Mouse (Mus musculus): Measurements from ENCODE around the gene Srgap1. TPM values are rescaled to one million over a fixed set of nuclear protein-coding genes. Genes with fewer than 3 reads are reported as not detected.

The Srgap1 gene
- polyA plus RNA-seq, 1 experiment from 2014 or later, result 15.8 TPM

DNA sequence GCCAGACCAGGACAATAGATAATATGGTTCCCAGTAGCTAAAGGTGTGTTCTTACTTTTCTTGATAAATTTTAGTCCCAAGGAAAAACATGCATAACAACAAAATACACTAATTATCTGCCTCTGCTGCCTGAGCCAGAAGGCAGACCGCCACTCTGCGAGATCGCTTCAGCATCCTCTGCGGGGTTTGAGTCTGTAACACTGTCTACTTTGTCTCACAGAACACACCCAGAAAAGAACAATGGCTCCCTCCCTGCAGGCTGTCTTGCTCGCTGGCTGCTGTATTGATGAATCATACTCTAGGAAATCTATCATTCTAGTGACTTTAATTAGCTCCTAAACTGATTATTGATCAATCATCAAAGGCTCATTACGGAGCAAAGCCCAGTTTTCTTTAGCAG lies 164.7 kb downstream of the Srgap1 start:
- no peak for ATAC-seq (ENCODE audit: insufficient number of reproducible peaks, insufficient read depth, low FRiP score, low TSS enrichment, low read depth)
- H3K9me3 ChIP-seq, result no peaks in the 10 kb centered on the region
- no peak overlapping the region for H3K4me3 ChIP-seq (replicated peaks)
- H3K27ac ChIP-seq, result no peak overlapping the region
- H3K9ac ChIP-seq (replicated peaks), result no peak overlapping the region
- WGBS, result 69% methylated on average over 6 of the region's 6 CpGs
- no peaks in the 10 kb centered on the region for H3K27me3 ChIP-seq
- no peak overlapping the region for H3K4me2 ChIP-seq
- peaks cover 50% of the 10 kb centered on the region for H3K4me1 ChIP-seq (replicated peaks)
- no peaks in the 10 kb centered on the region for H3K36me3 ChIP-seq

DNA sequence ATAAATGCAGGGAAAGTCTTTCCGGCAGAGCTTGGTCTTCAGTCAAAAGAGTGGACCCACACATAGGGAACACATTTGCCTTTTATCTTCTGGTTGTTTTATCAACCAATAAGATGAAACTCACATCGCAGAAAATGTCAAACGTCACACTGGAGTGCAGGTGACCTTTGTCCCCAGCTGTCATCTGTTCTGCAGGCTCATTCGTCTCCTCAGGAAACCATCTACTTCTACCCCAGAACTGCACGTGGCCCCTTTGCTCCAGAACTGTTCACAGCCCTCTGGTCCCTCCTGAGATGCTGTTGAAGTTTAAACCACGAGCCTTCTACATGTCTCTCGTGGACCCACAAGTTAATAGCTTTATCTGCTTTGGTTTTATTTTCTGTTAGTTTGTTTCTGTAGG lies 168.3 kb downstream of the Srgap1 start:
- H3K9me3 ChIP-seq, result no peaks in the 10 kb centered on the region
- H3K36me3 ChIP-seq, result no peaks in the 10 kb centered on the region
- H3K4me2 ChIP-seq, result no peak overlapping the region
- 0 out of 2 replicates have a peak, but pooled peaks cover 2% of the 10 kb centered on the region for H3K27me3 ChIP-seq
- whole genome bisulfite sequencing, result 32% methylated on average over 7 of the region's 7 CpGs
- peaks cover 41% of the 10 kb centered on the region for H3K4me1 ChIP-seq (replicated peaks)
- no peak overlapping the region for H3K9ac ChIP-seq (replicated peaks)
- no peak overlapping the region for H3K4me3 ChIP-seq (replicated peaks)
- no peak for ATAC-seq (ENCODE audit: insufficient number of reproducible peaks, insufficient read depth, low FRiP score, low TSS enrichment, low read depth)
- no peak overlapping the region for H3K27ac ChIP-seq

- 34% methylated on average over 9 of the region's 9 CpGs for WGBS
- ATAC-seq (ENCODE audit: insufficient number of reproducible peaks, insufficient read depth, low FRiP score, low TSS enrichment, low read depth), result peak; percentile 66
- 0 out of 2 replicates have a peak, but pooled peaks cover 2% of the 10 kb centered on the region for H3K27me3 ChIP-seq
- H3K4me2 ChIP-seq, result peak overlapping the region; percentile 8; the same call in 1 of the 2 replicates
- no peaks in the 10 kb centered on the region for H3K9me3 ChIP-seq
- H3K36me3 ChIP-seq, result no peaks in the 10 kb centered on the region
- peaks cover 48% of the 10 kb centered on the region for H3K4me1 ChIP-seq (replicated peaks)
- H3K4me3 ChIP-seq (replicated peaks), result no peak overlapping the region
- no peak overlapping the region for H3K9ac ChIP-seq (replicated peaks)
- H3K27ac ChIP-seq, result 0 out of 2 replicates have a peak overlapping the region, but pooled peaks have one; percentile 54
These were observed 169.2 kb downstream of the Srgap1 start for GRCm38 (mm10) chr10:121877906-121878305.

GRCm38 (mm10) chr10:121873063-121873489 lies 174.0 kb downstream of the Srgap1 start:
- Histone ChIP-seq H3K4me2 (no peak overlapping the region), H3K4me3 (replicated peaks) (no peak overlapping the region), H3K27ac (peak overlapping the region; percentile 74), H3K9me3 (0 out of 2 replicates have a peak, but pooled peaks cover 3% of the 10 kb centered on the region), H3K27me3 (0 out of 2 replicates have a peak, but pooled peaks cover 2% of the 10 kb centered on the region), H3K9ac (replicated peaks) (no peak overlapping the region), H3K4me1 (replicated peaks) (peaks cover 40% of the 10 kb centered on the region), H3K36me3 (peaks cover 15% of the 10 kb centered on the region)
- 22% methylated on average over 4 of the region's 4 CpGs for WGBS
- ATAC-seq (ENCODE audit: insufficient number of reproducible peaks, insufficient read depth, low FRiP score, low TSS enrichment, low read depth), result peak; percentile 31; the same call in 1 of the 2 replicates

- WGBS, result 82% methylated on average over 8 of the region's 8 CpGs
- no peak overlapping the region for H3K4me2 ChIP-seq
- no peak overlapping the region for H3K27ac ChIP-seq
- H3K9me3 ChIP-seq, result 0 out of 2 replicates have a peak, but pooled peaks cover 3% of the 10 kb centered on the region
- peaks cover 17% of the 10 kb centered on the region for H3K36me3 ChIP-seq
- H3K27me3 ChIP-seq, result 0 out of 2 replicates have a peak, but pooled peaks cover 2% of the 10 kb centered on the region
- peaks cover 40% of the 10 kb centered on the region for H3K4me1 ChIP-seq (replicated peaks)
- no peak overlapping the region for H3K4me3 ChIP-seq (replicated peaks)
- no peak overlapping the region for H3K9ac ChIP-seq (replicated peaks)
- ATAC-seq (ENCODE audit: insufficient number of reproducible peaks, insufficient read depth, low FRiP score, low TSS enrichment, low read depth), result no peak
These were observed 177.2 kb downstream of the Srgap1 start for GRCm38 (mm10) chr10:121869941-121870340.

DNA sequence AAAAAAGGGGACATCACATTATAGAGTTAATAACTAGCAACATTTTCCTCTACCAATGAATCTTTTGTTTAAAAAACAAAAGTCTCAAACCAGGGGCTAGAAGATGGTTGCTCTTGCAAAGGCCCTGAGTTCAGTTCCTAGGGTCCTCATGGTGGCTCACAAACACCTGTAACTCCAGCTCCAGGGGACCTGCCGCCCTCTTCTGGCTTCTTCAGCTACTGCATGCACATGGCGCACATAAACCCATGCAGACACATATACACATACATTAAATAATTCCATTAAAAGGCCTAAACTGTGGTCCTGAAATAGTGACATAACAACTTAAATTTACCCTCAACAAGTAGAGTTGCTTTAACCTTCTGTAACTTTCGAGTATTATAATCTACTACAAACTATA lies 178.9 kb downstream of the Srgap1 start:
- H3K4me2 ChIP-seq, result no peak overlapping the region
- ATAC-seq (ENCODE audit: insufficient number of reproducible peaks, insufficient read depth, low FRiP score, low TSS enrichment, low read depth), result no peak
- H3K4me1 ChIP-seq (replicated peaks), result peaks cover 29% of the 10 kb centered on the region
- H3K4me3 ChIP-seq (replicated peaks), result no peak overlapping the region
- no peak overlapping the region for H3K9ac ChIP-seq (replicated peaks)
- H3K36me3 ChIP-seq, result peaks cover 17% of the 10 kb centered on the region
- H3K27me3 ChIP-seq, result no peaks in the 10 kb centered on the region
- WGBS, result 94% methylated on average over 3 of the region's 3 CpGs
- H3K9me3 ChIP-seq, result 0 out of 2 replicates have a peak, but pooled peaks cover 3% of the 10 kb centered on the region
- no peak overlapping the region for H3K27ac ChIP-seq

GRCm38 (mm10) chr10:121865503-121866239 lies 181.4 kb downstream of the Srgap1 start:
- Histone ChIP-seq H3K9me3 (0 out of 2 replicates have a peak, but pooled peaks cover 3% of the 10 kb centered on the region), H3K4me3 (replicated peaks) (no peak overlapping the region), H3K36me3 (peaks cover 17% of the 10 kb centered on the region), H3K9ac (replicated peaks) (no peak overlapping the region), H3K27ac (peak overlapping the region; percentile 41; the same call in 1 of the 2 replicates), H3K4me1 (replicated peaks) (peaks cover 31% of the 10 kb centered on the region), H3K27me3 (no peaks in the 10 kb centered on the region), H3K4me2 (peak overlapping the region; percentile 37)
- 43% methylated on average over 18 of the region's 18 CpGs for WGBS
- peak; percentile 39; the same call in 1 of the 2 replicates for ATAC-seq (ENCODE audit: insufficient number of reproducible peaks, insufficient read depth, low FRiP score, low TSS enrichment, low read depth)

DNA sequence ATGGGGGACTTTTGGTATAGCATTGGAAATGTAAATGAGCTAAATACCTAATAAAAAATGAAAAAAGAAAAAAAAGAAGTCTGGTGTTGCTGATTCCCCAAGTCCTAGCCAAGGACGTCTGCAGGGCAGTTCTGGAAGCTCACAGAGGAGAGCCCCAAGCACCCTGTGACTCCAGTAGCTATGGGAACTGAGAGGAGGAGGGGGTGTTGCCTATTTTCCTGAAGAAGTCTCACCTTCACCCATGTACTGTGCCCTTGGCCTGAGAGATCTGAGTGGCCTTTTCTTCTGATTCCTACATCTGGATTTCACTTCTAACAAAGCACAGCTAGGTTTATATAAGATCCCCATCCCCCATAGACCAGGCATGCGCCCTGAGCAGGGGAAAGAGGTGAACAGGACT lies 186.2 kb downstream of the Srgap1 start:
- peak; percentile 66; the same call in 1 of the 2 replicates for ATAC-seq (ENCODE audit: insufficient number of reproducible peaks, insufficient read depth, low FRiP score, low TSS enrichment, low read depth)
- no peak overlapping the region; the same call in 1 of the 2 replicates for H3K27ac ChIP-seq
- 27% methylated on average over 2 of the region's 2 CpGs for WGBS

GRCm38 (mm10) chr10:121859803-121860571 lies 187.1 kb downstream of the Srgap1 start:
- Histone ChIP-seq H3K9ac (replicated peaks) (no peak overlapping the region), H3K4me1 (replicated peaks) (peaks cover 31% of the 10 kb centered on the region), H3K4me2 (no peak overlapping the region), H3K27ac (no peak overlapping the region), H3K4me3 (replicated peaks) (no peak overlapping the region), H3K27me3 (no peaks in the 10 kb centered on the region), H3K9me3 (no peaks in the 10 kb centered on the region), H3K36me3 (no peaks in the 10 kb centered on the region)
- 73% methylated on average over 10 of the region's 10 CpGs for WGBS
- ATAC-seq (ENCODE audit: insufficient number of reproducible peaks, insufficient read depth, low FRiP score, low TSS enrichment, low read depth), result no peak

More for the DNA sequence above, 186.2 kb downstream of the Srgap1 start:
- no peak overlapping the region for H3K4me3 ChIP-seq (replicated peaks)
- H3K27me3 ChIP-seq, result no peaks in the 10 kb centered on the region
- H3K36me3 ChIP-seq, result no peaks in the 10 kb centered on the region
- no peak overlapping the region for H3K9ac ChIP-seq (replicated peaks)
- H3K4me1 ChIP-seq (replicated peaks), result peaks cover 37% of the 10 kb centered on the region
- H3K4me2 ChIP-seq, result no peak overlapping the region
- H3K9me3 ChIP-seq, result no peaks in the 10 kb centered on the region

- WGBS, result 78% methylated on average over 2 of the region's 2 CpGs
These were observed 188.2 kb downstream of the Srgap1 start for GRCm38 (mm10) chr10:121858911-121859310.

GRCm38 (mm10) chr10:121858086-121858485 lies 189.0 kb downstream of the Srgap1 start:
- 85% methylated on average over 1 of the region's 1 CpGs for WGBS
- no peaks in the 10 kb centered on the region for H3K27me3 ChIP-seq
- no peak overlapping the region for H3K4me2 ChIP-seq
- peaks cover 8% of the 10 kb centered on the region; the same call in 1 of the 2 replicates for H3K36me3 ChIP-seq
- H3K27ac ChIP-seq, result no peak overlapping the region
- H3K9me3 ChIP-seq, result no peaks in the 10 kb centered on the region
- no peak overlapping the region for H3K4me3 ChIP-seq (replicated peaks)
- H3K4me1 ChIP-seq (replicated peaks), result peaks cover 31% of the 10 kb centered on the region
- H3K9ac ChIP-seq (replicated peaks), result no peak overlapping the region
- no peak for ATAC-seq (ENCODE audit: insufficient number of reproducible peaks, insufficient read depth, low FRiP score, low TSS enrichment, low read depth)

More at GRCm38 (mm10) chr10:121858911-121859310, 188.2 kb downstream of the Srgap1 start:
- H3K9me3 ChIP-seq, result no peaks in the 10 kb centered on the region
- H3K4me1 ChIP-seq (replicated peaks), result peaks cover 31% of the 10 kb centered on the region
- ATAC-seq (ENCODE audit: insufficient number of reproducible peaks, insufficient read depth, low FRiP score, low TSS enrichment, low read depth), result no peak
- no peak overlapping the region for H3K4me2 ChIP-seq
- H3K9ac ChIP-seq (replicated peaks), result no peak overlapping the region
- H3K36me3 ChIP-seq, result peaks cover 8% of the 10 kb centered on the region; the same call in 1 of the 2 replicates
- H3K27ac ChIP-seq, result no peak overlapping the region
- H3K27me3 ChIP-seq, result no peaks in the 10 kb centered on the region
- no peak overlapping the region for H3K4me3 ChIP-seq (replicated peaks)
